Mouse (Mus musculus) layer of hippocampus, adult 9-10 months (tissue): ENCODE measurements around the gene Cryab.
A peak's percentile ranks its signal among the peaks of the same experiment; 100 is the strongest.

ENCODE experiments used
- DNase-seq: peaks from one replicate; pipeline ENCODE4 v3.0.0; 2022; ENCODE audit warnings: low spot score

Gene Cryab

DNA sequence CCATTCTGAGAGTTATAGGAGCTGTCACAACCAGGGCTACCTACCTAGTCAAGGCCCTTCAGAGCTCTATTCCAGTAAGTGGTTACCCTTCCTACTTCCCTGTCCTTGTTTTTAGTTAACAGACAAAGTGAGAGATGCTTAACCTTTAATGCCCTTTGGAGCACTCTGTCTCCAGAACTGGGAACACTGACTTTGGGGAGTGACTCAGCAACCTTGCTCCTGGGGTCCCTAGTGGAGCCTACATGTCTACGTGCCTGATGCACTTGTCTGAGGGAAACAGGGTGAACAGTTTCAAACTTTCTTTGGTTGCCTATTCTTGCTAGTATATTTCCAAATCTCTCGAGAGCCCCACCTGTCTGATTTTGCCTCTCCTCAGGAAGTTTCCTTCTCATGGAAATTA, 8.4 kb upstream of the Cryab start:
- DNase-seq: no peak

DNA sequence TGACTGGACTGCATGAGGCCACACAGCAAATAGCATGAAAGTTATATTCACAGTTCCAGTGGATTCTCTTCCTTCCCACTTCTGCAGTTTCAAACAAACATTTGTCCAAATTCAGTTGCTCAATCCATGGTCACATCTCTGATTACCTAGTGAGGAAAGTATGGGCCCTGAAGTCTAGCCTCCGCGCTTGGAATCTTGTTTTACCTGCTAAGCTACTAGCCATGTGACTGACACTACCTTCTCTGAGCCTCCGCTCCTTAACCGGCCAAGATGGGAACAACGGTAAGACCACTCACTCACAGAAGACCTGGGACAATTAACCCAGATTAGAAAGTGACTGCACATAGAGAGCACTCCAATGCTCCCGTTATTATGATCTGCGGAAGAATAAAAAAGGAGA, 5.3 kb upstream of the Cryab start:
- no peak for DNase-seq

DNA sequence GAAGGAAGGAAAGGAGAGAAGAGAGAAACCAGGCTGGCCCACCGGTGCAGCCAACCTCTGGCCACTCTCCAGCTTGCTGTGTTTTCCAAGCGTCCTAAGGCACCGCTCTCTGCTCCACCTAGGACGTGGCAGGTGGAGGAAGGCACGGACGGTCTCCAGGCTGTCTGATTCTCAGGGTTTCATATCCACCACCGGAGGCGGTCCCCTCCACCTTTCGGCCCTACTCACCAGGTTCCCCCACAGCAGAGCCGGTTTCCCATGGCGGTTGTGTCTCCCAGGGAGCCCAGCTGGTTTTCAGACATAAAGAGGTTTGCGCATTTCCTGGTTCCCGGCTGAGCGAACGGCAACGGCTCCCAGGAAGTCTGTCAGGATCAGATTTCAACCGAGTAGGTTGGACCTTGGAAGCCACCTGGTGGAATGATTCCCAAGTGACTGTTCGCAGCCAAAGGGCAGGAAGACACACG, 4.9 kb upstream of the Cryab start, which contains the start of gene 2310030G06Rik:
Gene 2310030G06Rik, minus strand, starts transcription at position 323 of the 464 bp plus-strand sequence.
- DNase-seq: no peak

DNA sequence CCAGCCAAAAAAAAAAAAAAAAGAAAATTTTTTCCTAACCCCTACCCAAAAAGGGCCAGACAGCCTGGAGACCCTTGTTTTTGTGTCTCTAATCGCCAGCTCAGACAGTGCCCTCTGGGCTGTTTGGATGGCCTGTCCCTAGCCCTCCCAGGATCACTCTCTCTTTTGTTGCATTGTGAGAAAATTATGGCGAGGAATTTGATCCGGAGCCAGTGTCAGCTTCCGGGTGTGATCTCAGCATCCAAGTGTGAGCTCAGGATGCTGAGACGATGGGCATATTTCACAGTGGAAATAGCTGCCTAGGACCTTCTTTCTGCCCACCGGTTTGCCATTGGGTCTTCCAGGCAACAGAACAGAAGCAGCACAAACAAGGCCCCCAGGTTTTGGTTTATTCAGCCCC, 419 bp upstream of the Cryab start:
- no peak for DNase-seq

DNA sequence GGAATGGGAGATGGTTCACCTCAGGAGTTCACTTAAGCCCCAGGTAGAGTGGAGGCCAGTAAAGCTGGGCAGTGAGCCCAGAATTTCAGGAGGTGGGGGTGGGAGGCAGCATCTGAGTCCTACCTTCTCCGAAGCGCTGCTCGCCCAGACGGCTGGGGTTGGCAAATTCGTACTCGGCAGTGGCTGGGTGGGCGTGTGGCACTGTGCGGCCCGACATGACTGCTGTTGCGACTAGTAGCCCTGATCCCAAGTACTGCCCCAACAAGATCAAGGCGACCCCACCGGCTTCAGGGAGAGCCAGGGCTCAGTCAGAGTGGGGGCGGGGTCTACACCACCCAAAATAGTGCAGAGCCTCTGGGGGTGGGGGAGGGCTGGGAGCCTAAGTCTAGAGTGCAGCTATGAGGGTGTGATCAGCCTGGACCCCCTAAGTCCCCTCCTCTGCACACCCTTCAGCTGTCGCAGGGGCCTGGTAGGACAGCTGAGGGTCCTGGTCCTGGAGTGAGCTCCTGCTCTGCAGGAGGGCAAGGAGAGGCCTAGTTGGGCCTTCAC, 1.0 kb downstream of the Cryab start, which contains the start of gene Hspb2:
Gene Hspb2, minus strand, starts transcription at position 301 of the 549 bp plus-strand sequence.
- DNase-seq: no peak

DNA sequence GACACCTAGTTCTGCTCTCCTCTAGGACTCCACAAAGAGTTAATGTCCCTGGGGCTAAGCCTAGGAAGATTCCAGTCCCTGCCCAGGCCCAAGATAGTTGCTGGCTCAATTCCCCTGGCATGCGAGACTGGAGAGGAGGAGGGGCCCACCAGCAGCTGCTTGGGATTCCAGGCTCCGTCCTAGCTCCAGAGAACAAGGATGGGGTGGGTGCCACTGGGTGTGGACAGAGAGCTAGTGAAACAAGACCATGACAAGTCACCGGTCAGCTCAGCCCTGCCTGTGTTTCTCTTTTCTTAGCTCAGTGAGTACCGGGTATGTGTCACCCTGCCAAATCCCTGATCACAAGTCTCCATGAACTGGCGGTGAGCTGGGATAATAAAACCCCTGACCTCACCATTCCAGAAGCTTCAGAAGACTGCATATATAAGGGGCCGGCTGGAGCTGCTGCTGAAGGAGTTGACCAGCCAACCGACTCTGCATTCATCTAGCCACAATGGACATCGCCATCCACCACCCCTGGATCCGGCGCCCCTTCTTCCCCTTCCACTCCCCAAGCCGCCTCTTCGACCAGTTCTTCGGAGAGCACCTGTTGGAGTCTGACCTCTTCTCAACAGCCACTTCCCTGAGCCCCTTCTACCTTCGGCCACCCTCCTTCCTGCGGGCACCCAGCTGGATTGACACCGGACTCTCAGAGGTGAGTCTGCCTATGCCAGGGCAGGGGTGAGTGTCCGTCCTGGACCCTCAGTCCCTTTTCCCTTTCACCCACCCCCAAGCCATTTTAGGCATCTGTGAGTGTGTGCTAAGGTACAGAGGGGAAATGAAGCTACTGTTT, 1.9 kb downstream of the Cryab start:
- no peak for DNase-seq

DNA sequence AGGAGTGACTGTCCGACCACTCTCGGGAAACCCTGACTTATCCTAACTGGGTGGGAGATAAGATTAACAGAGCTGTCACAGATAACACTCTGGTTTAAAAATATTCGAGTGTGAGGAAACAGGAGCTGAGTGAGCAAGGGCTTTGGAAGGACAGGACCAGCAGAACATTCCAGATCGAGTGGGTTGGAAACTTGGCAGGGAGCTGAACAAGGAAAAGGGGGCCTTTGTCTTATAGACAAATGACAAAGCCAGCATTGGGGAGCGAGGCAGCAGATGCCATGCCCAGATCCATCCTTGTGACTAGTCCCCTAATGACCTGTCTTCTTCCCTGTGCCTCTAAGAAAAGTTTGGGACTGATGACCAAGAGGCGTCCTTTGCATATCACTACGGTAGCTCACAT, 2.8 kb downstream of the Cryab start:
- no peak for DNase-seq

DNA sequence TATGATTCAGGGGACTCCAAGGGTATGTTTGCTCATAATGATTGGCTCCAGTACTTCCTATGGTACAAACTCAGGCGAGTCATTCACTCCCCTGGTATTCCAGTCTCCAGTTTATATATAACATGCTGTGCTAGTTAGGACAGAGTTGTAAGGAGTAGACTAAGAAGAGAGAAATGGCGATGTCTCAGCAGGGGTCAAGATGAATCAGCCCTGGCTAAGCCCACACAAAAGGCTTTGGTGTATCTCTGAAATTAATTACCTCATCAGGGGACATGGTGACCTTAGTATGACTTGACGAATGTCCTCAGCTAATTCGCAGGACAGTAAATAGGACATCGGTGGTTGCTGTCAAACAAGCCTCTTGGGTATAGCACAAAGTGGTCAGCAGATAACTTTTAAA, 5.6 kb downstream of the Cryab start:
- no peak for DNase-seq

DNA sequence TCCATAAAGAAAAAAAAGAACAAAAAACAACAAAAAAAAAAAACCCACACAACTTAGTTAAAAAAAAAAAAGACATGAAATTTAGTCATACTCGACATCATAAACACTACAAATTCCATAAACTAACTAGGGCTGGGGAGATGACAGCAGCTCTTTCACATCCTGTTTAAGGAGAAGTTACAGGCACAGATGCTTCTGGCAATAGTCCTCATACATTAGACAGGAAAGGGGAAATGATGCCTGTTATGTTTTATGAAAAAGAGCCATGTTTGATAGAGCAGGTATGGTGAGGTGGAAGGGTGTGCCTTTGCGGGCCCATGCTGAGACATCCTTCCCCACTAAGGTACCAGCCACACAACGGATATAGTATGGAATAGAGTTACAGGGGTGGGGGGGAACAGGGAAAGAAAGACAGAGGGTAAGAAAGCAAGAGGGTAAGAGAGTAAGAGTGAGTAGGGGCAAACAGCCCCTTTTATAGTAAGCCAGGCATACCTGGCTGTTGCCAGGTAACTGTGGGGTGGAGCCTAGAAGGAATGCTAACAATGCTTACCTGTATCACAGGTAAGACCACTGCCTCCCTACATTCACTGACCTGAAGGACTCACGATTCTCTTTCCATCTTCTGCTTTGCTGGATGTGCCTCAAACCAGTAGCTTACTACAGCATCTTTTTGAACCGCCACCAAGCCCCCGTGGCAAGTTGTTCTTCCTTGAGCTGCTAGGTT, 10.6 kb downstream of the Cryab start:
- DNase-seq: no peak

DNA sequence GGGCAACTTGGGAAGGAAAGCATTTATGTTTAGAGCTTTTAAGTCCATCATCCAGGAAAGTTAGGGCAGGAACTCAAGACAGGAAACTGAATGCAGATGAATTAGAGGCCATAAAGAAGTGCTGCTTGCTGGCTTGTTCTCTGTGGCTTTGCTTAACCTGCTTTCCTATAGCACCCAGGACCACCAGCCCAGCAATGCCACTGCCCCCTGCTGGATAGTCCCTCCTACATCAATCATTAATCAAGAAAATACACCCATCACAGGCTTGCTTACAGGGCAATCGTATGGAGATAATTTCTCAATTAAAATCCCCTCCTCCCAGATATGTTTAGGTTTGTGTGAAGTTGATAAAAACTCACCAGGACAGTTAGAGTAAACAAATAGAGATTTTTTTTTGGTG, 12.2 kb downstream of the Cryab start:
- no peak for DNase-seq

DNA sequence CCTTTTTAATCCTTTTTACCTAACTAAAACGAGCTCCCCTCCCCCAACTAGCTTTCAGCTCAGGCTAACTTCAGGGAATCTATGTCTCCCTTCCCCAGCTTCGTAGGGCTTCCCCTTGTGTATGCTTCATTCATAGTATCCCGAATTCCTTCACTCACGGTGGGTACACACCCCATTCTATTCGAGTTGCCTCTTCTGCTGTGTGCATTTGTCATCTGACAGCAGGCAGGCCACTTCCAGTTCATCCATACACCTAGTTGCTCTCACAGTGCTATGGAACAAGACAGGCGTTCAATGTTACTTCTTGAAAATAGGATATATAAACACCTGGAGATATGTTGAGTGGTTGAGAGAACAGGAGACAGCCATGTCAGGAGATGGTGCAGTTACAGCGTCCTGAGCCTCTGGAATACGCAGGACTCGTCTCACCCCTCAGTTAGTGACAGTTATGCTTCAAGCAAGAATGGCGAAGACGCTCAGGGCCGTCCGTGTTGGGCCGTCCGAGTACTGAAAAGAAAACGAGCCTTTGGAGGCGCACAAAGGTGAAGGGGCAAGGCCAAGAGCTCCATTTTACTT, 16.5 kb downstream of the Cryab start:
- DNase-seq: no peak

DNA sequence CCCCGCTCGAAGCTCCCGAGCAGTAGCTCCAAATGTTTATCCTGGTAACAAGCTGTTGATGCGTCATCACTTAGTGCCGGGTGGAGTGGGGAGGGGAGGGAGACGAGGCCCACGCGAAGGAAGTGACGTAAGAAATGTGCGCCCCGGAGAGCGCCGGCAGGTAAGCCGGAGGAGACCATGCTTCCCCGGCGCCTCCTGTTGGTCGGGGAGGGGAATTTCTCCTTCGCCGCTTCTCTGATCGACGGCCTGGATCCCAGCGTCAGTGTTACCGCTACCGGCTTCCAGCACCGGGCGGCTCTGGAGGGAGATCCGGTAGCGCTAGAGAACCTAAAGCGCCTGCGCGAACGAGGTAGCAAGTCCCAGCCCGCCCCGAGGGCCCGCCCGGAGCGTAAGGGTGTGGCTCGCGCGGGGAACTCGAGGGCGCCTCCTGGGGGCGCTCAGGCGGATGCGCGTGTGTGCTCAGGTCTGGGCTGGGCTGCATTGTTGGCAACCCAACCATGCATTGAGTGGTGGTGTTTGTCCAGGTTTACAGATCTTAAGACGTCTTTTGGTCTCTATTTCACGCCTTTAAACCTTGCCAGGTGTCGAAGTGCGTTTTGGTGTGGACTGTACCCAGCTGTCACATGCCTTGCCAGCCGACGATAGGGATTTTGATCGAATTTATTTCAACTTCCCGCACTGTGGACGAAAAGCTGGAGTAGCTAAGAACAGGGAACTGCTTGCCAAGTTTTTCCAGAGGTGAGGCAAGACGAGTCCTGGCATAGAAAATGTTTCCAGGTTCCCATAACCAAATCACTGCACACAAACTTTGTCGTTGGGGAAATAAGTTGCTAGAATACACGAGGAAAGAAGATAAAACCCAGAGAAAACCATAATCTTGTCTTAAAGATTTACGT, 17.2 kb downstream of the Cryab start, which contains the start of gene Fdxacb1:
Gene Fdxacb1, plus strand, starts transcription at position 130 of the 896 bp plus-strand sequence.
- peak; percentile 98 for DNase-seq

DNA sequence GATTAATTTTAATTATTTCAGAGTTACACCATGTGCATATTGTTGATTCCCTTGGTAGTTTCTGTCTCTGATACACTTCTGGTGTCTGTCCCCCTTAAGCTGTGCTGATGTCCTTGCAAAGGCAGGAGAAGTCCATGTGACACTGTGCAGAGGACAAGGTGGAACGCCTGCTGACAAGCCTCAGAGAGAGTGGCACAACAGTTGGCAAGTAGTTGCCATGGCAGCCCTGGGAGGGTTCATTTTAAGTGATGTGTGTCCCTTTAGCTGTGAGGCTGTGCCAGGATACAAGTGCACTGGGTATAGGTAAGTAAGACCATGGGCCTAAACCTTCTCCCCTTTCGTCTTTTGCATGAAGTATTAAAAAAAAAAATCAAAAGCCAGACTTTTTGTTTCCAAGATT, 18.9 kb downstream of the Cryab start:
- DNase-seq: no peak

DNA sequence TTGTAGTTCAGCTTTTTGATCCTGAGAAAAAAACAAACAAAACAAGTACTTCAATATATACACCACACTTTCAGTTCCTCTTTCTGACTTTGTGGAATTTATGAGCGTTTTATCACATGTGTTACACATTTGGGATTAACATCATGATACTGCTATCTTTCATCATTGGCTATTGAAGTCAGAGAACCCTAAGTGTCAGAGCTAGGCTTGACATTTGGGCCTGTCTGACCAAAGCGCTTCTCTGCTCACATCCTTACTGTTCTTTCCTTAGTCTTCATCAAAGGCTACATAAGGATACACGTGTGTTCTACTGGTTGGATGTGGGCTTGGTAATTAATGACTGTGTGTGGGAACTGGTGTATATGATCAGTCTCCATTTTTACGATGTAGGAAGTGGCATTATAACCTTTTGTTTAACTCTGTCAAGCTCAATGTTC, 22.9 kb downstream of the Cryab start:
- no peak for DNase-seq

DNA sequence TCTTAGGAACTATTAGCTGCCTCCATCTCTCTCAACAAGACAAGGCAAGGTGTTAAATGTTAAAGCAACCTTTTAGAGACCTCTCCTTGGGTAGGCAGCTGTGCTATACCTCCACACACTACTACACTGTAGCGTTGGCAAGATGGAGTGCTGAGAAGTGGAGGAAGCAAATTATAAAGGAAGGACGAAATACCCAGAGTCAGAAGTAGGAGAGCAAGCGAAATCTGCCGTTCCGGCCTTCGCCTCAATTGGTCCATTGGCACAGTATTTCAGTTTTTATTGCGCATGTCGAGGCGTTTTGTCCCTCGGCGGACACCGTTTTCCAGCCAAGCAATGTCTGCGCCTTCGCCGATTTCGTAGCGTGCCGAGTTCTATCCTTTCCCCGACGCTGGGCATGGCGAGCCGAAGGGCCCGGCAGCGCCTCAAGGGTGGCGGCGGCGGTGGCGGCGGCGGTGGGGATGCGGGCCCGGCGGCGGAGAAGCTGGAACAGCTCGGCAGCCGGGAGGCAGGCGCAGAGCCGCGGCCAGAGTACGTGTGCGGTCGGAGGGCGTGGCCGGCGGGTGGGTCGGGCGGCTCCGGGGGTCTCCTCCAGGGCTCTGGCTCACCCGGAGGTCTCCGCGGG, 24.0 kb downstream of the Cryab start, which contains the start of the genes Alg9 and 1110032A03Rik:
Gene Alg9, plus strand, starts transcription at position 29 of the 622 bp plus-strand sequence.
Gene 1110032A03Rik, minus strand, starts transcription at position 530 of the 622 bp plus-strand sequence.
- DNase-seq: peak; percentile 76

DNA sequence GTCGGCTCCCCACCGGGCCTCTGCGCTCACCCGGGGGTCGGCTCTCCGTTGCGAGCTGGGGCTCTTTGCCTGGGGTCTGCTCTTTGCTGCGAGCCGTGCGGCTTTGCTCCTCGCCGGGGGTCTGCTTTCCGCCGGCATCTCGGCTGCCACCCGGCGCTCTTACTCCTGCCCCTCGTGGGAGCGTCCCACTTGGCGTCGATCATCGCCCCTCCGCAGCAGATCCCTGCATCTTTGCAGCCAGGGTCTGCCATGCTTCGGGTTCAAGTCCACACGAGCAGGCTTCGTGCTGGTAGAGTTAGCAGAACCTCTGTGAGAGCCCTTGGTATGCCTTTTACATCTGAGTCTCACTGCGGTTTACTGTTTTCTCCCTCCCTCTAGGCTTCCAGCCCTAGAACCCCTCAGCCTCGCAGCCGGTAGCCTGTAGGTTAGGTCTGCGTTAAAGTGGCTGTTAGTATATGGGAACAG, 24.6 kb downstream of the Cryab start:
- DNase-seq: no peak

DNA sequence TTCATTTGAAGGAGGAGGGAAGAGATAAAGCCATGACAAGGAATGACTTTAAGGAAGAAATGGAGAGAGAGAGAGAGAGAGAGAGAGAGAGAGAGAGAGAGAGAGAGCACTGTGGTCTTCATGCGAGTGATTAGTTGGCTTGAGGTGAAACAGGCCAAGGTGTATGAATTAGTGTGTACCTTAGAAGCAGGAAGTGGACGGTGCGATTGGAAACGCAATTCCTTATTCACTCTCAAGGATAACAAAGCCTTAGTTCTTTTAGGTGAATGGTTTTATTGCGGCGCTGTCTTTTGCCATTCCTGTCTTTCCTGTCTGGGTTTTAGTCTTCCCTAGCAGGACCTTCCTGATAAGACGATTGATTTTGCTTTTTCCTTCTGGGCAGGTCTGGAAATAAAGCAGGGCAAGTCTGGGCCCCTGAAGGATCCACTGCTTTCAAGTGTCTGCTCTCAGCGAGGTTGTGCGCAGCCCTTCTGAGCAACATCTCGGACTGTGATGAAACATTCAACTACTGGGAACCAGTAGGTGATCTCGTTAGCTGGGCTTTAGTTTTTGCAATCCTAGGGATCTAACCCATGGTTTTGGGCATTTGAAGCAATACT, 25.1 kb downstream of the Cryab start:
- no peak for DNase-seq

DNA sequence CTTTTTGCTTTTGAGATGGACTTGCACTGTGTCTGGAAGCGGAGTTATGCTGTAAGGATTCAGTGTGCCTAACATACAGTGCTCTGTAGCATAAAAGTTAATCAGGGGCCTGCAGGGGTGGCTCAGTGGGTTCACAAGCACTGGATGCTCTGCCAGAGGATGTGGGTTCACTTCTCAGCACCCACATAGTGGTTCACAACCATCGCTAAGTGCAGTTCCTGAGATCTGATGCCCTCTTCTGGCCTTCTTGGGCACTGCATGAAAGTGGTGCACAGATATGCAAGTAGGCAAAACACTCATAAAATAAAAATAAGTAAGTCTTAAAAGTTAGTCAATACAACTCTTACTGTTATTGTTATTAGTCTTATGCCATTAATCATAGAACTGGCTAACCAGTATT, 31.0 kb downstream of the Cryab start:
- DNase-seq: no peak

DNA sequence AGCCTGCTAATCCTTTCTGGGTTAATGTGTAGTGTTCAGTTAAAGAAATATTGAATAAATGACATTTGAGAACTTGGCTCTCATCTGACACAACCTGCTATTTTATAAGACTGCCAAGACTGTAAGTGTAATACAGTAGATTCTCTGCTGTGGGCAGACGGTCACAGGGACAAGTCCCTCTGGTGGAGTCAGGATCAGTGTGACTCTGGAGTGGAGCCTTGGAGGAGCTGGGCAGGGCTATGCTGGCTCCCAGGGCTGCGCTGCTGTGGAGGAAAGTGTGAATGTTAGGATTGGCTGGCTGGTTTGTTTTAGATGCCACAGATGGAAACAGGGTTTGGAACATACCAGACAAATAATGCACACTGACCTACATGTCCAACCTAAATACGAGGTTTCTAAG, 44.1 kb downstream of the Cryab start:
- no peak for DNase-seq

DNA sequence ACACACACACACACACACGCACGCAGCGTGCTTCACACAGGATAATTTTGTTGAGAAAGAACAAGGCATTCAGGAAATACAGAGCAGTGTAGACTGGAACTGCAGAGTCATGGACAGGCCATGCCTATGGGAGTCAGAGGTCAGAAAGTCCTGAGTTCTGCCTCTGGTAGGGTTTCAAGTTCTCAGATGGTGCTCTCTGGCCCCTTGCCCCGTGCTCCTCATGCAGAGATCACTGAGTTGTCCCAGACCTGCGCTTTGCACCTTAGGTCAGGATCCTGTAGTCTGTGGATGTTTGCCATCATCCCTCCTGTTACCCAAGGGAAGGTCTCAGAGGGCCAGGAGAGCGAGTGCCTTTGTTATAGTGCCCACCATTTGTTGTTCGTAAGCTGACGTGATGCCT, 45.7 kb downstream of the Cryab start:
- DNase-seq: no peak
